Mouse (Mus musculus): ENCODE results near the gene Rplp1.

The Rplp1 gene

GRCm38 (mm10) chr9:61911300-61912128, 2.8 kb downstream of the Rplp1 start:
- DNase-seq (ENCODE audit: low spot score in 2 of 2), result no peak

GRCm38 (mm10) chr9:61910526-61911256, 3.7 kb downstream of the Rplp1 start:
- peak in 1 of 2 experiments; percentile 24 for DNase-seq (ENCODE audit: low spot score in 2 of 2)

DNA sequence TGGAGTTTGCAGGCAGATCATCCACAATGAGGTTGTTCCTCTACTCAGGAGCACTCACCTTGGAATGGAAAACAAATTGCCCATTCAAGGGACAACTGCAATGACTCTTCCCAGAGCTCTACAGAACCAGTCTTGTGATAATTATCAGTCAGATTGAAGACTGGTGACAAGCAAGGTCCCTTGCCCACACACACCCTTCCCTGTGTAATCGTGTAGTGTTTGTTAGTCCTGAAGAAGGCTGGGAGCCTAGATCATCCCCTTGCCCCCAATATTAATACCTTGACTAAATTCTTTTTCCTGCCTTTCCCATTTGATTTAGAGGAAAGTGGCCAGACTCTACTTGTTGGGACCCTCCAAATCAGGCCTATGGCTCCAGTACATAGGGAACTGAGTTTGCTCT, 4.7 kb downstream of the Rplp1 start:
- no peak for DNase-seq (ENCODE audit: low spot score in 2 of 2)

- DNase-seq (ENCODE audit: low spot score in 2 of 2), result no peak
These were observed 5.4 kb downstream of the Rplp1 start for GRCm38 (mm10) chr9:61908832-61909407.

- DNase-seq (ENCODE audit: low spot score in 2 of 2), result no peak
These were observed 6.0 kb downstream of the Rplp1 start for GRCm38 (mm10) chr9:61908341-61908740.

- no peak for DNase-seq (ENCODE audit: low spot score in 2 of 2)
These were observed 6.6 kb downstream of the Rplp1 start for GRCm38 (mm10) chr9:61907621-61908295.

GRCm38 (mm10) chr9:61906912-61907311, 7.4 kb downstream of the Rplp1 start:
- peak; percentile 21 to 56 for DNase-seq (ENCODE audit: low spot score in 2 of 2)

GRCm38 (mm10) chr9:61905576-61905975, 8.8 kb downstream of the Rplp1 start:
- no peak for DNase-seq (ENCODE audit: low spot score in 2 of 2)

DNA sequence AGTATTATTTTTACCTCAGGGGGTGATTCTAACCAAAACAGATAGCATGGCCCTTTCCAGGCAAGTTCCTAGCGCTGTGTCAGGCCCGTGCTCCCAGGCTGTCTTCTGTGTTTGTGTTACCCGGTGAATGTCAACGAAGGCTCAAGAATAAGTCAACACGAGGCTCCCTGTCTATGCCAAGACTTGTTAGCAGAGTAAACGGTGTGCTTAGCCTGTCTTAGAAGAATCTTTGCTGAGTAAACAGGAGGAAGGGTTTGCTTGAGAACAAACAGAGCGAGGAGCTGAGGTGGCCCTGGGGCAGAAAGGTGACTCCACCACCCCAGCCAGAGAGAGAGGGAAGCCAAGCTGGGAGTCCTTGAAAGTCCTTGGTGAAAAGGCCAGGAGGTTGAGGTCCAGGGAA, 10.1 kb downstream of the Rplp1 start:
- DNase-seq (ENCODE audit: low spot score in 2 of 2), result no peak

DNA sequence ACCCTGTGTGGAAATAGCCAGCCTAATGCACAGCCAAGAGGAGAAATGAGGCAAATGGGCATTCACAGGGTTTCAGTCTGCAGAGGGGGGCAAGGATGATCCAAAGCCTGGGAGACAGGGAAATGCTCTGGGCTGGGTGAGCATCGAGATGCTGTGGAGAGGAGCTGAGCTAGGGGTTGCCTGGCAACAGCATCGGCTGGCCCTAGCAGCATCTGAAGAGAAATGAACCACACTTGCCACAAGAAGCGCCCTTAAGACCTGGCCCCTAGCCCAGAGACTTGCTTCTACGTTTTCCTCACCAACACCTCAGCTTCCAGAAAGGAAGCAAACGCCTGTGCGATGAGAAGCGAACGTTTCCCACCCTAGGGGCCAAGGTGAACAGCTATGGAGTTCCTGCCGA, 11.9 kb downstream of the Rplp1 start:
- DNase-seq (ENCODE audit: low spot score in 2 of 2), result no peak

- no peak for DNase-seq (ENCODE audit: low spot score in 2 of 2)
These were observed 12.8 kb downstream of the Rplp1 start for GRCm38 (mm10) chr9:61901574-61901973.

DNA sequence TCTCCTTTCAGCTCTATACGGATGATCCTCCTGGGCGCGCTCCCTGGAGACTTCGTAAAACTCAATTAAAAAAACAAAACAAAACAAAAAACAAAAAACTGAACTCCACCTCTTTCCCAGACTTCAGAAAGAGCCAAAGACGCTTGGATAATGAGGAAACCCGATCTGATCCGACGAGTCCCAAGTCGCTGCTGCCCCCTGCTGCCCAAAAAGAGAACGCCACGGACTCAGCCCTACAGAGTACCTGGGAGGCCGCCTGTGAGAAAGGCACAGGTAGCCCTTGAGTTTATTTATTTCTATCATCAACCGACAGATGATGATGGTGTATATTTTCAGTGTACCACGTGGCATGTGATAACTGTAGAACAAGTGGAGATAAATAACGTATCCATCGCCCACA, 14.5 kb downstream of the Rplp1 start:
- peak; percentile 38 to 82 for DNase-seq (ENCODE audit: low spot score in 2 of 2)

GRCm38 (mm10) chr9:61898401-61898800, 15.9 kb downstream of the Rplp1 start:
- DNase-seq (ENCODE audit: low spot score in 2 of 2), result peak; percentile 28 to 82

- no peak for DNase-seq (ENCODE audit: low spot score in 2 of 2)
These were observed 19.3 kb downstream of the Rplp1 start for GRCm38 (mm10) chr9:61895014-61895413.

GRCm38 (mm10) chr9:61889855-61890254, 24.5 kb downstream of the Rplp1 start:
- no peak for DNase-seq (ENCODE audit: low spot score in 2 of 2)

GRCm38 (mm10) chr9:61887661-61888379, 26.5 kb downstream of the Rplp1 start:
- DNase-seq (ENCODE audit: low spot score in 2 of 2), result no peak

- no peak for DNase-seq (ENCODE audit: low spot score in 2 of 2)
These were observed 28.4 kb downstream of the Rplp1 start for GRCm38 (mm10) chr9:61885964-61886363.

GRCm38 (mm10) chr9:61884936-61885335, 29.4 kb downstream of the Rplp1 start:
- DNase-seq (ENCODE audit: low spot score in 2 of 2), result no peak

- no peak for DNase-seq (ENCODE audit: low spot score in 2 of 2)
These were observed 30.0 kb downstream of the Rplp1 start for GRCm38 (mm10) chr9:61884375-61884774.

DNA sequence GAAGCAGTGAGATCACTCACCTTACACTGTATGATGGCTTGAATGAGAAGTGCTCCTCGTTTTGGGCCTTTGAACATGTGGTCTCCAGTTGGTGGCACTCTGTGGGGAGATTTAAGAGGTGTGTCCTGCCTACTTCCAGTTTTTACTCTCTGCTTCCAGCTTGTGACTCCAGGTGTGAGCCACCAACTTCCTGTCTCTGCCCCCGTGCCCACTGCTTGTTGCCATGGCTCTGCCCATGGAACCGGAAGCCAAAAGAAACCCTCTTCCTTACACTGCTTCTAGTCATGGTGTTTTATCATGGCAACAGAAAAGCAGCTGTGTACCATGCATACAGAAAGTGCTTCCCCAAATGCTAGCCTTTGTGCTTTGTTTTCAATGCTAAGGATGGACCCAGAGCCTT, 32.2 kb downstream of the Rplp1 start:
- peak; percentile 18 to 24 for DNase-seq (ENCODE audit: low spot score in 2 of 2)

- peak; percentile 16 to 60 for DNase-seq (ENCODE audit: low spot score in 2 of 2)
These were observed 35.5 kb downstream of the Rplp1 start for GRCm38 (mm10) chr9:61878889-61879288.

All from thymus, postnatal 10 days (tissue).